Mouse (Mus musculus) embryo, embryonic 10 days (tissue): Measurements from ENCODE around the gene Pigs.

Source experiments
- DNase-seq: peaks from one replicate; pipeline ENCODE4 v3.0.0-alpha.2; 2015; ENCODE audit warnings: low spot score

Pigs gene

GRCm38 (mm10) chr11:78327634-78328511 lies at the start of gene Pigs:
Gene Pigs, plus strand, starts transcription at chr11:78328415.
- peak; percentile 98 for DNase-seq

- no peak for DNase-seq
Measured at GRCm38 (mm10) chr11:78278853-78279252, 49.4 kb upstream of the Pigs start.

GRCm38 (mm10) chr11:78279586-78279985 lies 48.6 kb upstream of the Pigs start:
- no peak for DNase-seq

- no peak for DNase-seq
Measured at GRCm38 (mm10) chr11:78289146-78289763, 39.0 kb upstream of the Pigs start.

GRCm38 (mm10) chr11:78290654-78291053 lies 37.6 kb upstream of the Pigs start, which contains the start of gene BC030499:
Gene BC030499, plus strand, starts transcription at chr11:78290841.
- no peak for DNase-seq

- no peak for DNase-seq
Measured at GRCm38 (mm10) chr11:78294585-78294984, 33.6 kb upstream of the Pigs start.

- DNase-seq: no peak
Measured at GRCm38 (mm10) chr11:78300917-78301316, 27.3 kb upstream of the Pigs start.

- peak; percentile 97 for DNase-seq
Measured at GRCm38 (mm10) chr11:78301357-78302084, 26.7 kb upstream of the Pigs start, which contains the start of gene Spag5. Gene Spag5, plus strand, starts transcription at chr11:78301529.

- no peak for DNase-seq
Measured at GRCm38 (mm10) chr11:78305272-78305671, 22.9 kb upstream of the Pigs start.

GRCm38 (mm10) chr11:78310861-78311511 lies 17.2 kb upstream of the Pigs start:
- DNase-seq: no peak

GRCm38 (mm10) chr11:78313662-78314061 lies 14.6 kb upstream of the Pigs start:
- DNase-seq: no peak

- DNase-seq: no peak
Measured at GRCm38 (mm10) chr11:78318411-78318810, 9.8 kb upstream of the Pigs start.

GRCm38 (mm10) chr11:78322076-78322831 lies 6.0 kb upstream of the Pigs start:
- DNase-seq: no peak

- peak; percentile 90 for DNase-seq
Measured at GRCm38 (mm10) chr11:78322860-78323259, 5.4 kb upstream of the Pigs start, which contains the start of gene Aldoc. Gene Aldoc, plus strand, starts transcription at chr11:78322968.

- no peak for DNase-seq
Measured at GRCm38 (mm10) chr11:78324000-78324785, 4.0 kb upstream of the Pigs start.

- DNase-seq: no peak
Measured at GRCm38 (mm10) chr11:78324965-78325364, 3.2 kb upstream of the Pigs start.

- no peak for DNase-seq
Measured at GRCm38 (mm10) chr11:78327215-78327614, 1.0 kb upstream of the Pigs start.

GRCm38 (mm10) chr11:78328512-78329056 lies 369 bp downstream of the Pigs start:
- DNase-seq: peak; percentile 25

GRCm38 (mm10) chr11:78332676-78333075 lies 4.5 kb downstream of the Pigs start:
- DNase-seq: no peak

- DNase-seq: no peak
Measured at GRCm38 (mm10) chr11:78333992-78334391, 5.8 kb downstream of the Pigs start.
